ENCODE assay signal across 22 mouse cellular contexts in genomic region chr2:23201034-23201433, GRCm38 (mm10). TPM values are rescaled to one million over a fixed set of nuclear protein-coding genes. Genes with fewer than 3 reads are reported as not detected.
DNase-seq lines count a peak whose midpoint lies in the region; ATAC-seq lines count a peak whose summit lies in the region.
"Had no signal": no experiment of that assay in that cellular context is flagged by ENCODE, and none has a peak within 500 bp of the region (broad histone marks: within the 10 kb centered on the region; RNA-seq: fewer than 3 reads in every experiment).

No protein-coding gene starts in this region.

- intact Hi-C loops in heart, postnatal 14 days (cut with DNase I) = no loop called here

- no peaks in the 10 kb centered on the region for H3K27me3 ChIP-seq in liver, embryonic 11.5 days (replicated peaks; ENCODE audit: control insufficient read depth, insufficient read depth, low read length)
- H3K27me3 ChIP-seq: embryonic facial prominence, embryonic 12.5 days; forebrain, embryonic 13.5 days; Patski had no signal

- WGBS in liver, embryonic 11.5 days = 86% methylated on average over 1 of the region's 1 CpGs

- H3K9me3 ChIP-seq in liver, embryonic 11.5 days (ENCODE audit: control insufficient read depth, low read length) = no peaks in the 10 kb centered on the region
- H3K9me3 ChIP-seq: embryonic facial prominence, embryonic 10.5 days; embryonic facial prominence, embryonic 12.5 days; forebrain, embryonic 13.5 days had no signal

- ATAC-seq in liver, embryonic 11.5 days (replicated peaks; ENCODE audit: low FRiP score) = 0 out of 2 replicates have a peak, but pooled peaks have one; percentile 41
- peak; percentile 74 for ATAC-seq in megakaryocyte progenitor cell, adult 5-6 weeks (replicated peaks; ENCODE audit: poor library complexity)
- ATAC-seq: activated CD4-positive, CD25-positive, alpha-beta regulatory T cell, adult 4 months; forebrain, embryonic 13.5 days; forebrain, postnatal 0 days; Patski had no signal

- no peak for DNase-seq in liver, embryonic 11.5 days (ENCODE audit: low spot score)
- DNase-seq in liver = no peak
- no peak for DNase-seq in neural tube, embryonic 10.5 days (ENCODE audit: extremely low spot score, low spot score)
- no peak for DNase-seq in heart, postnatal 14 days
- DNase-seq: adrenal gland, adult 8-10 months; adrenal gland, postnatal 14 days; adrenal gland, postnatal 36 days; cerebellum, adult 11-12 months; cerebellum, adult 2 months; cerebellum, adult 9-10 months; cerebellum, postnatal 10 days; cerebellum, postnatal 25 days; forebrain, postnatal 0 days had no signal

- no peak overlapping the region for H3K4me3 ChIP-seq in liver, embryonic 11.5 days (ENCODE audit: low read depth, low read length)
- H3K4me3 ChIP-seq: embryonic facial prominence, embryonic 10.5 days; embryonic facial prominence, embryonic 12.5 days; forebrain, embryonic 13.5 days had no signal

- no peak overlapping the region for H3K4me2 ChIP-seq in liver, embryonic 11.5 days
- H3K4me2 ChIP-seq: embryonic facial prominence, embryonic 12.5 days; forebrain, embryonic 13.5 days had no signal

- no peaks in the 10 kb centered on the region for H3K4me1 ChIP-seq in liver, embryonic 11.5 days (replicated peaks; ENCODE audit: control insufficient read depth, insufficient read depth, low read length)
- H3K4me1 ChIP-seq: embryonic facial prominence, embryonic 12.5 days; forebrain, embryonic 13.5 days had no signal

- H3K36me3 ChIP-seq in liver, embryonic 11.5 days (ENCODE audit: control insufficient read depth, insufficient read depth, low read length) = peaks cover 9% of the 10 kb centered on the region

- H3K27ac ChIP-seq in liver, embryonic 11.5 days (ENCODE audit: low read depth, low read length) = no peak overlapping the region
- H3K27ac ChIP-seq: embryonic facial prominence, embryonic 10.5 days; embryonic facial prominence, embryonic 12.5 days; forebrain, embryonic 13.5 days had no signal

- H3K9ac ChIP-seq in liver, embryonic 11.5 days (ENCODE audit: low read depth, low read length) = no peak overlapping the region
- H3K9ac ChIP-seq: embryonic facial prominence, embryonic 12.5 days; forebrain, embryonic 13.5 days; forebrain, postnatal 0 days had no signal

RNA-seq across cellular contexts. Expression of gene 4931423N10Rik, which starts 6.2 kb away (rescaled TPM):
- polyA plus RNA-seq in liver, embryonic 11.5 days (2014; fragmentation: Nextera tagmentation; extraction: Ambion mirVana) = not detected in 2 replicates
- total RNA-seq in megakaryocyte progenitor cell, adult 5-6 weeks (2015) = not detected in 2 replicates
- 0.62 TPM in 1 of 2 replicates, not detected in the other for total RNA-seq in megakaryocyte progenitor cell, adult 5-6 weeks (2017)
- not detected for total RNA-seq in heart, postnatal 14 days (2021)
- total RNA-seq: adrenal gland, adult 18-20 months; adrenal gland, postnatal 14 days; ES-E14 had no signal
- polyA plus RNA-seq: C2C12; embryonic facial prominence, embryonic 10.5 days; embryonic facial prominence, embryonic 12.5 days; forebrain, embryonic 13.5 days; Patski had no signal

RNA-seq across cellular contexts. Expression of gene Yme1l1, which starts 44.9 kb away (rescaled TPM):
- 70.6 and 75.7 TPM in 2 replicates for polyA plus RNA-seq in liver, embryonic 11.5 days (2014; fragmentation: Nextera tagmentation; extraction: Ambion mirVana)
- 73.7 and 86.4 TPM in 2 replicates for total RNA-seq in megakaryocyte progenitor cell, adult 5-6 weeks (2015)
- total RNA-seq in megakaryocyte progenitor cell, adult 5-6 weeks (2017) = 88.8 and 105 TPM in 2 replicates
- 10 to 100 TPM; 65.2 to 66.8 TPM for total RNA-seq in heart, postnatal 14 days (2021)

RNA-seq across cellular contexts. Expression of gene Mastl, which starts 45.2 kb away (rescaled TPM):
- 10.1 and 10.6 TPM in 2 replicates for polyA plus RNA-seq in liver, embryonic 11.5 days (2014; fragmentation: Nextera tagmentation; extraction: Ambion mirVana)
- total RNA-seq in megakaryocyte progenitor cell, adult 5-6 weeks (2015) = 12.6 and 13.3 TPM in 2 replicates
- 8.6 and 12.6 TPM in 2 replicates for total RNA-seq in megakaryocyte progenitor cell, adult 5-6 weeks (2017)
- total RNA-seq in heart, postnatal 14 days (2021) = 1 to 10 TPM in 1 of 2 experiments, under 1 TPM in 1; 0.84 to 1.8 TPM
